Mouse (Mus musculus): Measurements from ENCODE around the gene Kazn.

- TF ChIP-seq TAL1 (conservative IDR thresholded peaks at IDR 0.05; ENCODE audit: low read depth, low read length), result no peak
- no peak for TF ChIP-seq CTCF (IDR thresholded peaks at IDR 0.05; ENCODE audit: low read depth, low read length)
- TF ChIP-seq GATA1 (IDR thresholded peaks at IDR 0.05; ENCODE audit: borderline replicate concordance, low read length), result no peak
- TF ChIP-seq POLR2AphosphoS5 (IDR thresholded peaks at IDR 0.05; ENCODE audit: insufficient replicate concordance, low read depth, low read length), result no peak
- no peak for TF ChIP-seq GATA2 (IDR thresholded peaks at IDR 0.05; ENCODE audit: borderline replicate concordance, low read depth, low read length)
Observed at GRCm38 (mm10) chr4:142160041-142160440, 79.2 kb downstream of the Kazn start.

Measured in G1E (cell line).